Mouse (Mus musculus): ENCODE measurements around the gene Eps8l2. TPM values are rescaled to one million over a fixed set of nuclear protein-coding genes. Genes with fewer than 3 reads are reported as not detected.

Eps8l2 gene
- total and polyA plus RNA-seq, 2 experiments from 2014 or later = 0.67 to 2.7 TPM

DNA sequence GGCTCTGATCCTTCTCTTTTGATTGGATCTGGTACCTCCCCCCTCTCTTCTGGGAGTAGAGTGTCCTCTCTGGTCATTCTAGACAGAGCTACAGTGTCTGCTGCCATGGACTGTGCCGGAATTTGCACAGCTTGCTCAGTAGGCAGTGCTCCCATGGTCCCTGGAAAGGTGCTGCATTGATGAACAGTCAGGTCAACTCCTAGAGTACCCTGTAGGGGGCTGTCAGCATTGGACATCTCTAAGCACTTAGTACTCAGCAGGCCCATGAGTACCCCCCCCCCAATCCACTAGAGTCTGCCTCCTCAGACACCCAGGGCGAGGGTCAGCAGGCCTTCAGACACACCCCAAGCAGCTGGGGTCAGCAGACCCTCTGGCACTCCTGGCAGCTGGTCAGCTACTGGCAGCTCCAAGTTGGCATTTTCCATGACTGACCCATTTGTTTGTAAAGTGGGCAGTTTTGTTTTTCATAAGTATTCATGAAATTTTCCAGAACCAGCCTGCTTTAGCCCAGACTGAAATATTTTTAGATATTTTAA, 3.6 kb upstream of the Eps8l2 start:
- H3K27me3 ChIP-seq (ENCODE audit: control insufficient read depth, insufficient read depth, low read length) = no peaks in the 10 kb centered on the region
- H3K27ac ChIP-seq (ENCODE audit: low read depth) = no peak overlapping the region
- H3K9me3 ChIP-seq (replicated peaks; ENCODE audit: control insufficient read depth, low read length) = no peaks in the 10 kb centered on the region
- peaks cover 20% of the 10 kb centered on the region for H3K36me3 ChIP-seq (replicated peaks; ENCODE audit: control insufficient read depth, insufficient read depth, low read length)
- ATAC-seq (ENCODE audit: insufficient read depth, low read depth) (no peak), DNase-seq (ENCODE audit: low spot score) (no peak)
- no peak overlapping the region for H3K4me3 ChIP-seq (ENCODE audit: low read depth, low read length)
- H3K9ac ChIP-seq (replicated peaks; ENCODE audit: low read depth, low read length) = no peak overlapping the region
- WGBS = 77% methylated on average over 2 of the region's 2 CpGs
- H3K4me2 ChIP-seq (ENCODE audit: low read depth, low read length) = no peak overlapping the region
- TF ChIP-seq EP300 (IDR thresholded peaks at IDR 0.05; ENCODE audit: low read depth) = no peak
- TF ChIP-seq CTCF (IDR thresholded peaks at IDR 0.05; ENCODE audit: low read depth) = no peak
- H3K4me1 ChIP-seq (ENCODE audit: control insufficient read depth, insufficient read depth) = no peaks in the 10 kb centered on the region

DNA sequence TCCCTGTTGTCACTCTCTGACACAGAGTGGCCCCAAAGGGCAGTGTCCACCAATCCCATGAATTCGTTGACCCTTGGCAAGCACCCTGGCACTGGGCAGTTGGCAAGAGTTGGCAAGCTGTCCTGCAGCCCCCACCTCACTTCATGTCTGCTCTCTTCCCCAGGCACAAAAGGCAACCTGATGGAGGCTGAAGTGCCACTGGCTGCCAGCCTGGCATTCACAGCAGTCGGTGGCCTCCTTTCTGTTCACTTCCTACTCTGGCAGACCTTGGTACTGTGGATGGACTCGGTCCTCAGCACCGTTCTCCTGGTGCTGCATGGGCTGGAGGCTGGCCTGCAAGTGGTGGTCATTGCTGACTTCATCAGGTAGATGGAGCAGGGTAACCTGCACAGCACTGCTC, 3.0 kb upstream of the Eps8l2 start:
- Histone ChIP-seq H3K4me2 (ENCODE audit: low read depth, low read length) (no peak overlapping the region), H3K4me1 (ENCODE audit: control insufficient read depth, insufficient read depth) (no peaks in the 10 kb centered on the region), H3K36me3 (replicated peaks; ENCODE audit: control insufficient read depth, insufficient read depth, low read length) (peaks cover 20% of the 10 kb centered on the region), H3K4me3 (ENCODE audit: low read depth, low read length) (no peak overlapping the region), H3K27ac (ENCODE audit: low read depth) (no peak overlapping the region), H3K27me3 (ENCODE audit: control insufficient read depth, insufficient read depth, low read length) (no peaks in the 10 kb centered on the region), H3K9me3 (replicated peaks; ENCODE audit: control insufficient read depth, low read length) (no peaks in the 10 kb centered on the region), H3K9ac (replicated peaks; ENCODE audit: low read depth, low read length) (no peak overlapping the region)
- DNase-seq (ENCODE audit: low spot score) (no peak), ATAC-seq (ENCODE audit: insufficient read depth, low read depth) (no peak)
- TF ChIP-seq CTCF (IDR thresholded peaks at IDR 0.05; ENCODE audit: low read depth) (no peak), EP300 (IDR thresholded peaks at IDR 0.05; ENCODE audit: low read depth) (no peak)
- WGBS = 88% methylated on average over 4 of the region's 4 CpGs

DNA sequence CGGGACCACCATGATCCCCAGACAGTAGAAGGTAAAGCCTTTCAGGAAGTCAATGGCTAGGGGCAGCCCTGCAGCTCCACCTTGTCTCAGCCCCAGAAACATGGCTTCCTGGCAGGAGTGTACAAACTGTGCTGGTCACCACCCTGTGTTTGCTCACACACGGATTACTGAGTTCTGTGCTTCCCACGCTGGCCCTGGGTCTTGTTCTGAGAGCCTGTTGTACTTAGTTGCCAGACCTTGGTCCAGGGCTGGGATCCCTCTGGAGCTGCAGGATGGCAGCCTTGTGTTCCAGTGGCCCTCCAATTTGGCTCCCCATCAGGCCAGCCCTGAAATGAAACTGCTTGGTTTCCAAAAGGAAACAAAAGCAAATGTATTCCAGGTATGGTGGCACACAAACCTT, 2.4 kb upstream of the Eps8l2 start:
- Histone ChIP-seq H3K4me1 (ENCODE audit: control insufficient read depth, insufficient read depth) (no peaks in the 10 kb centered on the region), H3K9ac (replicated peaks; ENCODE audit: low read depth, low read length) (no peak overlapping the region), H3K9me3 (replicated peaks; ENCODE audit: control insufficient read depth, low read length) (no peaks in the 10 kb centered on the region), H3K4me3 (ENCODE audit: low read depth, low read length) (no peak overlapping the region), H3K36me3 (replicated peaks; ENCODE audit: control insufficient read depth, insufficient read depth, low read length) (peaks cover 20% of the 10 kb centered on the region), H3K27me3 (ENCODE audit: control insufficient read depth, insufficient read depth, low read length) (no peaks in the 10 kb centered on the region), H3K4me2 (ENCODE audit: low read depth, low read length) (no peak overlapping the region), H3K27ac (ENCODE audit: low read depth) (no peak overlapping the region)
- no peak for DNase-seq (ENCODE audit: low spot score)
- 80% methylated on average over 3 of the region's 3 CpGs for WGBS
- TF ChIP-seq EP300 (IDR thresholded peaks at IDR 0.05; ENCODE audit: low read depth) (no peak), CTCF (IDR thresholded peaks at IDR 0.05; ENCODE audit: low read depth) (no peak)
- ATAC-seq (ENCODE audit: insufficient read depth, low read depth) = no peak

DNA sequence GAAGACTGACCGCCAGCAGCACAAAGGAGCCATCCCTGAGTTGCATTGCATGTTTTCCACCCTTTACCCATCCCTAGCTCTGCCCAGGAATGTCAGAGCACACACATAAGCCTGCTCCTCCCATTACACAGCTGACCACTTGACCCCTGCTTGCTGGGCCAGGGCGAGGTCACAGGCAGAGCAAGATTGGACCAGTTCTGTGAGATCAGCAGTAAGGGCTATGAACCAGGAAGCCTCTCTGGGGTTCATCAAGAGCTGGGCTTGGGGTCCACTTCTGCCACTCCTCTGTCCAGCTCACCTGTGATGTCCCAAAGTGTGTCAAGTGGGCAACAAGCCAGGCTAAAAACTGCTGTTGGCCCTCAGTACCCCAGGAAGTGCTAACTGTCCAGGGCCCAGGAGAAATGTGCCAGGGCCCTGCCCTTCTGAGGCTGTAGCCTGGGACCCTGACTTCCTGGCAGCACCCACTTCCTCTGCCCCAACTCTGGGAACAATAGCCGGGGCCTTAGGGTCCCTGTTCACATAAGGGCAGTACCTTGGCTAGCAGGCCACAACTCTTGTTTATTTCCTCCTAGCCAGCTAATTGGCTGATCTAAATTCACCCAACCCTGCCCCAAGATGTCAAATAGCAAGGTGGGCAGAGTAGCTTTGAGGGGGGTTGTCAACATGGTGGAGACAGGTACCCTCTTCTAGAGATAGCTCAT, 814 bp upstream of the Eps8l2 start:
- no peaks in the 10 kb centered on the region for H3K9me3 ChIP-seq (replicated peaks; ENCODE audit: control insufficient read depth, low read length)
- no peak overlapping the region for H3K27ac ChIP-seq (ENCODE audit: low read depth)
- 65% methylated on average over 3 of the region's 3 CpGs for WGBS
- no peaks in the 10 kb centered on the region for H3K27me3 ChIP-seq (ENCODE audit: control insufficient read depth, insufficient read depth, low read length)
- DNase-seq (ENCODE audit: low spot score) (no peak), ATAC-seq (ENCODE audit: insufficient read depth, low read depth) (0 out of 2 replicates have a peak, but pooled peaks have one; percentile 16)
- H3K4me2 ChIP-seq (ENCODE audit: low read depth, low read length) = no peak overlapping the region
- no peak overlapping the region for H3K9ac ChIP-seq (replicated peaks; ENCODE audit: low read depth, low read length)
- H3K4me3 ChIP-seq (ENCODE audit: low read depth, low read length) = no peak overlapping the region
- TF ChIP-seq EP300 (IDR thresholded peaks at IDR 0.05; ENCODE audit: low read depth) (no peak), CTCF (IDR thresholded peaks at IDR 0.05; ENCODE audit: low read depth) (no peak)
- H3K4me1 ChIP-seq (ENCODE audit: control insufficient read depth, insufficient read depth) = no peaks in the 10 kb centered on the region
- H3K36me3 ChIP-seq (replicated peaks; ENCODE audit: control insufficient read depth, insufficient read depth, low read length) = peaks cover 19% of the 10 kb centered on the region

DNA sequence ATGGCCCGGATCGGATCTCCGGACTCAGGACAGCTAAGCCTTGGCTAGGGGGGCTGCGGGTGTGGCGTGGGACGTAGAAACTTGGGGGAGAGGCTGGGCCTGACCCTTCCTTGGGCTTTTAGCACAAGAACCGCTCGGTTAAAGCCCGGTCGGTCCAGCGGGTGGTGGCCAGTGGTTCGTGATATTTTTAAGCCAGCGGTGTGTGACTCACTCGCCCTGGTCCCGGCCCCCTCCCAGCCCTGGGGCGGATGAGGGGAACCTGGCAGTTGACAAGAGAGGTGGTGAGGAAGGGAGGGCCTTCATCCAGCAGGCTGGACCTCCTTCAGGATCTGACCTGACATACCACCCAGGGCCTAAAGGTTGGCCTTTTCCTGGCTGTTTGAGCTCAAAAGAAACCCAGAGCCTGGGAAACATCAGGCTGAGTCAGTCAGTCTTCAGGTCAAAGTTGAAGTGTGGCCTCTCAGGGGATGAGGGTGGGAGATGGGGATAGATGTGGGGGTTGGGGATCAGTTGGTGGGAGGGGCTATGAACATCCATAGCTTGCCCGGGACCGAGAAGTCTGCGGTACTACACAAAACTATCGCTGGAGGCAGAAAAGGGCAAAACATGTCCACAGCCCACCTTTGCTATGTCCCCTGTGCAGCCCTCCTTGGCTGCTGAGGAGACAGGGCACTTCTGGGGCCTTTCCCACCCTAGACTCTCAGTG, 688 bp downstream of the Eps8l2 start:
- Histone ChIP-seq H3K36me3 (replicated peaks; ENCODE audit: control insufficient read depth, insufficient read depth, low read length) (0 out of 2 replicates have a peak, but pooled peaks cover 11% of the 10 kb centered on the region), H3K9ac (replicated peaks; ENCODE audit: low read depth, low read length) (no peak overlapping the region), H3K27me3 (ENCODE audit: control insufficient read depth, insufficient read depth, low read length) (no peaks in the 10 kb centered on the region), H3K27ac (ENCODE audit: low read depth) (no peak overlapping the region), H3K4me1 (ENCODE audit: control insufficient read depth, insufficient read depth) (no peaks in the 10 kb centered on the region), H3K4me3 (ENCODE audit: low read depth, low read length) (no peak overlapping the region), H3K4me2 (ENCODE audit: low read depth, low read length) (peak overlapping the region; percentile 29), H3K9me3 (replicated peaks; ENCODE audit: control insufficient read depth, low read length) (no peaks in the 10 kb centered on the region)
- WGBS = 46% methylated on average over 20 of the region's 20 CpGs
- TF ChIP-seq CTCF (IDR thresholded peaks at IDR 0.05; ENCODE audit: low read depth) (no peak), EP300 (IDR thresholded peaks at IDR 0.05; ENCODE audit: low read depth) (no peak)
- ATAC-seq (ENCODE audit: insufficient read depth, low read depth) = no peak
- no peak for DNase-seq (ENCODE audit: low spot score)
